Mouse (Mus musculus) ES-CJ7 (cell line): ENCODE results near the gene Nphp3.

Experiments
- DNase-seq: peaks from one replicate; pipeline ENCODE4 v3.0.0; 2011; ENCODE audit warnings: low read depth, low spot score

Nphp3 gene

GRCm38 (mm10) chr9:104064571-104064970, 62.2 kb downstream of the Nphp3 start:
- no peak for DNase-seq

GRCm38 (mm10) chr9:104070241-104070640, 67.9 kb downstream of the Nphp3 start:
- no peak for DNase-seq

GRCm38 (mm10) chr9:104070863-104071604, 68.7 kb downstream of the Nphp3 start:
- DNase-seq, result no peak

- DNase-seq, result peak; percentile 55
These were observed 73.5 kb downstream of the Nphp3 start for GRCm38 (mm10) chr9:104075808-104076207.

- no peak for DNase-seq
These were observed 76.4 kb downstream of the Nphp3 start for GRCm38 (mm10) chr9:104078780-104079179.

- peak; percentile 66 for DNase-seq
These were observed 77.0 kb downstream of the Nphp3 start for GRCm38 (mm10) chr9:104079379-104079778.

- no peak for DNase-seq
These were observed 77.7 kb downstream of the Nphp3 start for GRCm38 (mm10) chr9:104080038-104080437.

GRCm38 (mm10) chr9:104085730-104086429, 83.5 kb downstream of the Nphp3 start:
- DNase-seq, result peak; percentile 80

- DNase-seq, result no peak
These were observed 86.2 kb downstream of the Nphp3 start for GRCm38 (mm10) chr9:104088555-104088954.

GRCm38 (mm10) chr9:104092945-104093344, 90.6 kb downstream of the Nphp3 start:
- no peak for DNase-seq
